Mouse (Mus musculus) intestine, embryonic 14.5 days (tissue): ENCODE measurements at regions not wholly inside any gene's neighbourhood (a gene's known extent, or its start where the extent isn't known, plus 50 kb on each side); places are given as distances from the start of the nearest gene placed in this dataset.
A peak's percentile ranks its signal among the peaks of the same experiment; 100 is the strongest.

ENCODE experiments used
- ATAC-seq: fragments of 200-750 bp; cut with Nextera tagmentation; replicated peaks from 2 replicates; pipeline ENCODE4 v1.8.0; 2017; ENCODE audit warnings: low read depth, moderate number of reproducible peaks, moderate TSS enrichment, moderate library complexity; ENCODE audit not compliant: low FRiP score, low TSS enrichment
- DNase-seq: peaks from one replicate; pipeline ENCODE4 v3.0.0-alpha.2; 2018; ENCODE audit warnings: low spot score
- H3K27ac ChIP-seq: fragments of 300-500 bp; sonication (generic); 2 replicates; pipeline ENCODE4 v1.5.1; 2014; ENCODE audit warnings: low read depth, mild to moderate bottlenecking, control low read depth
- H3K27me3 ChIP-seq: fragments of 300-500 bp; sonication (generic); replicated peaks from 2 replicates; pipeline ENCODE4 v1.6.1; 2014; ENCODE audit warnings: low read length, control low read depth; ENCODE audit not compliant: control insufficient read depth, insufficient read depth
- H3K36me3 ChIP-seq: fragments of 300-500 bp; sonication (generic); 2 replicates; pipeline ENCODE4 v1.6.1; 2014; ENCODE audit warnings: low read length, control low read depth; ENCODE audit not compliant: control insufficient read depth, insufficient read depth
- H3K4me1 ChIP-seq: fragments of 300-500 bp; sonication (generic); replicated peaks from 2 replicates; pipeline ENCODE4 v1.6.1; 2014; ENCODE audit warnings: low read length, control low read depth, mixed read lengths; ENCODE audit not compliant: control insufficient read depth, insufficient read depth
- H3K4me2 ChIP-seq: fragments of 300-500 bp; sonication (generic); 2 replicates; pipeline ENCODE4 v1.6.1; 2014; ENCODE audit warnings: low read length
- H3K4me3 ChIP-seq: fragments of 300-500 bp; sonication (generic); 2 replicates; pipeline ENCODE4 v1.5.1; 2014; ENCODE audit warnings: low read depth, low read length, control low read depth, mixed read lengths
- H3K9ac ChIP-seq: fragments of 300-500 bp; sonication (generic); 2 replicates; pipeline ENCODE4 v1.6.1; 2014; ENCODE audit warnings: mild to moderate bottlenecking, low read length
- H3K9me3 ChIP-seq: fragments of 300-500 bp; sonication (generic); 2 replicates; pipeline ENCODE4 v1.6.1; 2016; ENCODE audit warnings: low read length, control low read depth; ENCODE audit not compliant: control insufficient read depth
- WGBS: fragments of 180-500 bp; shearing (Covaris S2); extraction: QIAGEN DNeasy Blood & Tissue Kit; methylation state at CpG from one replicate; pipeline ENCODE4 v1.1.7; 2014; 5-methylcytosine and 5-hydroxymethylcytosine counted together

- H3K4me3 ChIP-seq, result no peak overlapping the region
- no peak overlapping the region for H3K27ac ChIP-seq
- ATAC-seq (no peak), DNase-seq (no peak)
- H3K27me3 ChIP-seq, result no peaks in the 10 kb centered on the region
- 52% methylated on average over 7 of the region's 7 CpGs for WGBS
- H3K9me3 ChIP-seq, result 0 out of 2 replicates have a peak, but pooled peaks cover 2% of the 10 kb centered on the region
- no peak overlapping the region for H3K9ac ChIP-seq
- no peaks in the 10 kb centered on the region for H3K36me3 ChIP-seq
- no peaks in the 10 kb centered on the region for H3K4me1 ChIP-seq
- no peak overlapping the region for H3K4me2 ChIP-seq
These were observed 184.4 kb upstream of the Habp2 start for GRCm38 (mm10) chr19:56102454-56103080.

DNA sequence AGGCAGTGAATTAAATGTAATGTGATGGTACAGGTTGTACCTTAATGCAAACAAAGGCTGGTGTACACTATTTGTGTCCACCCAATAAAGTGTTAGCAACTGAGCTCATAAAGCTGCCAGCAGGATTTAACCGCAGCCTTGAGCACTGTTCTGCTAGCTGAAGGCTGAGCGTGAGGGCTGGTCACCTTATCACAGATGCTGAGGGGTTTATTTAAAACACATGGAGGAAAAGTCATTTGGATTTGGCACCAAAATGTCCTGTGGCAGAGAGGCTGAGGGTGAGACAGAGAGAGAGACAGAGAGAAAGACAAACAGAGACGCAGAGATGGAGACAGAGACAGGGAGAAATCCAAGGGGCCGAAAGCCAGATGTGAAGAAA is 181.9 kb upstream of the Habp2 start:
- H3K27ac ChIP-seq, result no peak overlapping the region
- no peaks in the 10 kb centered on the region for H3K4me1 ChIP-seq
- DNase-seq (no peak), ATAC-seq (no peak)
- 62% methylated on average over 4 of the region's 4 CpGs for WGBS
- no peaks in the 10 kb centered on the region for H3K27me3 ChIP-seq
- no peaks in the 10 kb centered on the region for H3K36me3 ChIP-seq
- H3K9ac ChIP-seq, result no peak overlapping the region
- no peak overlapping the region for H3K4me3 ChIP-seq
- 0 out of 2 replicates have a peak, but pooled peaks cover 7% of the 10 kb centered on the region for H3K9me3 ChIP-seq
- no peak overlapping the region for H3K4me2 ChIP-seq

DNA sequence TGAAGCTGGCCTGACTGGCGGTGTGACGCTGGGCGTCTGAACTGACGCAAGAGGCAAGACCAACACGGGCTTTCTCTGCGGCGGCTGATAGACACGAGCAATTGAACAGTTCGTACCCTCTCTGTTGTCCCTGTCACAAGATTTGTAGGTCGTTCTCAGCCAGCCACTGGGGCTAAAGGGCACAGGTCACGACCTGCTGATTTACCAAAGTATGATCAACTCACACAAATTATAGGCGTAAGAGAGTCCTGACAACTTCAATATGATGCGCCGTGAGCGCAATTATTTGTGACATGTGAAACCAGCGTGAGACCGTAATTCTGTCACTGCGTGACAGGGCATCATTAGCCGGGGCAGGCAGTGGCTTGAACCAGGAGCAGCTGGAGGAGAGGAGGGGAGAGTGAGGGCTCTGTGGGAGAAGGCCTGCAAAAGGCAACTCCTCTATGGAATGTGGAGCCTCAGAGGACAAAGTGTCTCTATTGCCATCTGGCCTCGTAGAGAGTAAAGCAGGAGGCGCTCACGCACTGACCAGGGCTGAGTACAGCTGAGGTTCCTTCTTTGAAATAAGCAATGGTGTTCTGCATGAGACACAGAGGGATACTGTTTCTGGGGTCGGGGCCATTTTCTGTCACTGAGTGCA is 181.4 kb upstream of the Habp2 start:
- no peak for DNase-seq
- Histone ChIP-seq H3K4me2 (no peak overlapping the region), H3K36me3 (no peaks in the 10 kb centered on the region), H3K4me3 (no peak overlapping the region), H3K4me1 (no peaks in the 10 kb centered on the region; the same call in 1 of the 2 replicates), H3K27ac (no peak overlapping the region), H3K9ac (no peak overlapping the region), H3K27me3 (no peaks in the 10 kb centered on the region), H3K9me3 (0 out of 2 replicates have a peak, but pooled peaks cover 5% of the 10 kb centered on the region)
- ATAC-seq, result no peak
- 52% methylated on average over 23 of the region's 23 CpGs for WGBS

DNA sequence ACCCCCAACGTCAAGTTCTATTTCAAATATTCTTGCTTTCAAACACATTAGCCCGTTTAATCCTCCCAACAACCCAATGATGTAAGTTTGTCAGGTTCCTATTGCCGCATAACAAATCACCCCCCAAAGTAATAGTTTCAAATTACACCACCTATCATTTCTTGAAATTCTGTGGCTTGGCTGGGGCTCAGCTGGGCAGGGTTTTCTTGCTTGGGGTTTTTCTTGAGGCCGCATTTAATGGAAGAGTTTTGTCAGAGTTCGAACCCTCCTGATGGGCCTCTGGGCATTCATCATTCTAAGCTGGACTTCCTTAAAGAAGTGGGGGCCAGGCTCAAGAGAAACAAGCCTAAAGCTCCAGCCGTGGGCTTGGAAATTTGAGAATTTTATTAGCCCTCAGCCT is 178.1 kb upstream of the Habp2 start:
- no peak overlapping the region for H3K27ac ChIP-seq
- DNase-seq, result no peak
- no peaks in the 10 kb centered on the region for H3K36me3 ChIP-seq
- no peak for ATAC-seq
- H3K27me3 ChIP-seq, result no peaks in the 10 kb centered on the region
- H3K4me1 ChIP-seq, result no peaks in the 10 kb centered on the region; the same call in 1 of the 2 replicates
- H3K4me3 ChIP-seq, result no peak overlapping the region
- 80% methylated on average over 6 of the region's 6 CpGs for WGBS
- H3K4me2 ChIP-seq, result no peak overlapping the region
- H3K9me3 ChIP-seq, result 0 out of 2 replicates have a peak, but pooled peaks cover 5% of the 10 kb centered on the region
- H3K9ac ChIP-seq, result no peak overlapping the region

- Histone ChIP-seq H3K4me1 (peaks cover 12% of the 10 kb centered on the region), H3K27ac (peak overlapping the region; percentile 39), H3K4me2 (peak overlapping the region; percentile 20), H3K36me3 (no peaks in the 10 kb centered on the region), H3K27me3 (no peaks in the 10 kb centered on the region), H3K9me3 (peaks cover 3% of the 10 kb centered on the region; the same call in 1 of the 2 replicates), H3K9ac (no peak overlapping the region), H3K4me3 (no peak overlapping the region)
- DNase-seq, result no peak
- ATAC-seq, result no peak
- WGBS, result 16% methylated on average over 14 of the region's 15 CpGs
These were observed 171.2 kb upstream of the Habp2 start for GRCm38 (mm10) chr19:56115552-56116284.

DNA sequence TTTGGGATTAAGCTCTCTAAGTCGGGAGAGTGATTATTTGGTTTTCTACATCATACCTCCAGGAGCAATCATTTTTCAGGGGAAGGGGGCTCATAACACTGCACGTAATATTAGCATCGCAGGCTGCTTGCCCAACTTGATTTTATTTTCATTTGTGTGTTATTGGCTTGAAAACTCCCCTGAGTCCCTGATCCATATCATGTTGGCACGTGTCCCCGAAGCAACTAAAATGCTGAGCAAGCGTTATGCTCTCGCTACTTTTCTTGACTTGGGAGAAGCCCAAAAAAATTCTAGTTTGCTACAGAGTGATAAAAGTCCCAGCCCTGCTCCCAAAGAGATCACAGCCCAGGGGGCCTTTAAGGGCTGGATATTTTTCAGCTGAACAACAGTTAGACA is 170.7 kb upstream of the Habp2 start:
- Histone ChIP-seq H3K9me3 (peaks cover 4% of the 10 kb centered on the region; the same call in 1 of the 2 replicates), H3K27ac (peak overlapping the region; percentile 39), H3K9ac (no peak overlapping the region), H3K36me3 (no peaks in the 10 kb centered on the region), H3K4me3 (no peak overlapping the region), H3K4me2 (no peak overlapping the region), H3K4me1 (peaks cover 12% of the 10 kb centered on the region), H3K27me3 (no peaks in the 10 kb centered on the region)
- WGBS, result 49% methylated on average over 7 of the region's 7 CpGs
- no peak for ATAC-seq
- DNase-seq, result no peak

- H3K4me3 ChIP-seq, result no peak overlapping the region
- peaks cover 8% of the 10 kb centered on the region; the same call in 1 of the 2 replicates for H3K9me3 ChIP-seq
- H3K9ac ChIP-seq, result no peak overlapping the region
- H3K27ac ChIP-seq, result no peak overlapping the region
- no peaks in the 10 kb centered on the region for H3K27me3 ChIP-seq
- peaks cover 7% of the 10 kb centered on the region for H3K4me1 ChIP-seq
- no peak overlapping the region for H3K4me2 ChIP-seq
- ATAC-seq (no peak), DNase-seq (no peak)
- H3K36me3 ChIP-seq, result no peaks in the 10 kb centered on the region
- WGBS, result 88% methylated on average over 7 of the region's 7 CpGs
These were observed 166.2 kb upstream of the Habp2 start for GRCm38 (mm10) chr19:56120723-56121122.

GRCm38 (mm10) chr19:56122186-56122585 is 164.8 kb upstream of the Habp2 start:
- Histone ChIP-seq H3K4me1 (no peaks in the 10 kb centered on the region), H3K36me3 (no peaks in the 10 kb centered on the region), H3K9me3 (peaks cover 8% of the 10 kb centered on the region; the same call in 1 of the 2 replicates), H3K4me2 (no peak overlapping the region), H3K27me3 (no peaks in the 10 kb centered on the region), H3K4me3 (no peak overlapping the region), H3K9ac (no peak overlapping the region), H3K27ac (peak overlapping the region; percentile 23; the same call in 1 of the 2 replicates)
- ATAC-seq, result 0 out of 2 replicates have a peak, but pooled peaks have one; percentile 50
- 75% methylated on average over 5 of the region's 5 CpGs for WGBS
- DNase-seq, result no peak
